Mouse (Mus musculus) CH12.LX (cell line): ENCODE data around the gene Aaed1.

ENCODE experiments used
- BHLHE40 ChIP-seq: IDR thresholded peaks from 2 replicates; pipeline ENCODE4 v1.6.1; 2011; ENCODE audit warnings: mild to moderate bottlenecking, low read depth, low read length, improper control_type of control experiment
- CHD2 ChIP-seq: IDR thresholded peaks from 2 replicates; pipeline ENCODE4 v1.6.1; 2011; ENCODE audit warnings: low read length, improper control_type of control experiment
- CTCF ChIP-seq, 2 experiments: IDR thresholded peaks in 1 of 2; conservative IDR thresholded peaks in 1 of 2; 2 replicates each; pipeline ENCODE4 v1.5.1; 2011 to 2012; ENCODE audit warnings: low read depth in 2 of 2, low read length in 2 of 2, improper control_type of control experiment in 1 of 2, inconsistent platforms in 1 of 2, mild to moderate bottlenecking in 1 of 2, moderate library complexity in 1 of 2
- EP300 ChIP-seq: IDR thresholded peaks from 2 replicates; pipeline ENCODE4 v1.6.1; 2011; ENCODE audit warnings: low read length, improper control_type of control experiment
- JUND ChIP-seq: conservative IDR thresholded peaks from 2 replicates; pipeline ENCODE4 v1.6.1; 2011; ENCODE audit warnings: low read depth, low read length, improper control_type of control experiment
- MAZ ChIP-seq: IDR thresholded peaks from 2 replicates; pipeline ENCODE4 v1.6.1; 2012; ENCODE audit warnings: low read depth, mild to moderate bottlenecking, inconsistent platforms, low read length, improper control_type of control experiment, moderate library complexity
- POLR2A ChIP-seq: IDR thresholded peaks from 2 replicates; pipeline ENCODE4 v1.6.1; 2011; ENCODE audit warnings: low read depth, mild to moderate bottlenecking, improper control_type of control experiment, low read length
- RAD21 ChIP-seq: IDR thresholded peaks from 2 replicates; pipeline ENCODE4 v1.6.1; 2011; ENCODE audit warnings: low read depth, mild to moderate bottlenecking, low read length, improper control_type of control experiment, moderate library complexity
- USF1 ChIP-seq: IDR thresholded peaks from 2 replicates; pipeline ENCODE4 v1.6.1; 2014; ENCODE audit warnings: low read depth, mild to moderate bottlenecking, inconsistent platforms, low read length, improper control_type of control experiment

DNA sequence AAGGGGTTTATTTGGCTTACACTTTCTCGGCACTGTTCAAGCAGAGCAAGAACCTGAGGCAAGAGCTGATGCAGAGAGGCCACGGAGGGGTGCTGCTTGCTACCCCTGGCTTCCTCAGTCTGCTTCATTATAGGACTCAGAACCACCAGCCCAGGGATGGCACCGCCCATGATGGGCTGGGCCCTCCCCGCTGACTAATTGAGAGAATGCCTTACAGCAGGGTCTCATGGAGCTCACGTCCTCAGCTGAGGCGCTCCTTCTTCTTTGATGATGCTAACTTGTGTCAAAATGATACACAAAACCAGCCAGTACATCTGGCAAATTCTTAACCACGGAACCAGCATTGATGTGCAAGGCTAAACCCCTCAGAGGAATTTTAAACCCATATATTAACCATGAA lies 71.9 kb downstream of the Aaed1 start:
- TF ChIP-seq CTCF (conservative IDR thresholded peaks at IDR 0.05 in 1 of 2, IDR thresholded peaks at IDR 0.05 in 1 of 2; ENCODE audit: low read depth in 2 of 2, low read length in 2 of 2) (no peak; a peak in 1 of 4 replicates), POLR2A (no peak; the same call in 1 of the 2 replicates), RAD21 (no peak), EP300 (0 out of 2 replicates have a peak, but pooled peaks have one; percentile 44), JUND (no peak; the same call in 1 of the 2 replicates), BHLHE40 (peak; percentile 56; the same call in 1 of the 2 replicates), USF1 (no peak), MAZ (no peak), CHD2 (no peak)
